ENCODE assay signal across 16 mouse cellular contexts in genomic region chr8:117338678-117339077, GRCm38 (mm10).
A peak's percentile ranks its signal among the peaks of the same experiment; 100 is the strongest.
DNase-seq lines count a peak whose midpoint lies in the region; ATAC-seq and TF ChIP-seq lines count a peak whose summit lies in the region.
"Had no signal": no experiment of that assay in that cellular context is flagged by ENCODE, and none has a peak within 500 bp of the region (broad histone marks: within the 10 kb centered on the region; RNA-seq: fewer than 3 reads in every experiment).

No protein-coding gene starts in this region.

- H3K4me1 ChIP-seq in forebrain, embryonic 13.5 days = peaks cover 49% of the 10 kb centered on the region
- peaks cover 19% of the 10 kb centered on the region for H3K4me1 ChIP-seq in forebrain, embryonic 14.5 days (ENCODE audit: control insufficient read depth, insufficient read depth, low read length)
- H3K4me1 ChIP-seq in lung, embryonic 14.5 days (ENCODE audit: insufficient read depth) = peaks cover 43% of the 10 kb centered on the region
- peaks cover 97% of the 10 kb centered on the region for H3K4me1 ChIP-seq in liver, embryonic 13.5 days (replicated peaks)
- peaks cover 47% of the 10 kb centered on the region for H3K4me1 ChIP-seq in heart, embryonic 11.5 days (ENCODE audit: control insufficient read depth, insufficient read depth, low read length)

- ATAC-seq in forebrain, embryonic 13.5 days = no peak
- no peak for ATAC-seq in forebrain, embryonic 14.5 days
- no peak for ATAC-seq in lung, embryonic 14.5 days (ENCODE audit: insufficient read depth)
- no peak for ATAC-seq in liver, embryonic 13.5 days (ENCODE audit: low read depth)
- no peak for ATAC-seq in heart, embryonic 11.5 days (replicated peaks; ENCODE audit: insufficient number of reproducible peaks, low FRiP score, low TSS enrichment)
- ATAC-seq: midbrain, embryonic 15.5 days; Patski had no signal

- no peak overlapping the region for H3K4me3 ChIP-seq in forebrain, embryonic 13.5 days
- no peak overlapping the region for H3K4me3 ChIP-seq in forebrain, embryonic 14.5 days (ENCODE audit: low read depth, low read length)
- H3K4me3 ChIP-seq in lung, embryonic 14.5 days (ENCODE audit: low read depth, low read length) = no peak overlapping the region
- H3K4me3 ChIP-seq in liver, embryonic 13.5 days (replicated peaks) = no peak overlapping the region
- no peak overlapping the region for H3K4me3 ChIP-seq in heart, embryonic 11.5 days (ENCODE audit: low read depth, low read length)
- H3K4me3 ChIP-seq: embryonic facial prominence, embryonic 13.5 days; heart, embryonic 15.5 days; hindbrain, embryonic 12.5 days; midbrain, embryonic 15.5 days had no signal

- no peak overlapping the region for H3K4me2 ChIP-seq in forebrain, embryonic 13.5 days
- no peak overlapping the region for H3K4me2 ChIP-seq in forebrain, embryonic 14.5 days (ENCODE audit: low read length)
- peak overlapping the region; percentile 40; the same call in 1 of the 2 replicates for H3K4me2 ChIP-seq in lung, embryonic 14.5 days
- H3K4me2 ChIP-seq in liver, embryonic 13.5 days = peak overlapping the region; percentile 52; the same call in 1 of the 2 replicates
- H3K4me2 ChIP-seq in heart, embryonic 11.5 days = no peak overlapping the region
- H3K4me2 ChIP-seq: hindbrain, embryonic 12.5 days; midbrain, embryonic 15.5 days had no signal

- H3K27ac ChIP-seq in forebrain, embryonic 13.5 days = 0 out of 2 replicates have a peak overlapping the region, but pooled peaks have one; percentile 2
- no peak overlapping the region for H3K27ac ChIP-seq in forebrain, embryonic 14.5 days (ENCODE audit: low read depth, low read length)
- H3K27ac ChIP-seq in lung, embryonic 14.5 days (ENCODE audit: low read depth) = no peak overlapping the region
- H3K27ac ChIP-seq in liver, embryonic 13.5 days = peak overlapping the region; percentile 68
- no peak overlapping the region for H3K27ac ChIP-seq in heart, embryonic 11.5 days (ENCODE audit: low read depth, low read length)
- H3K27ac ChIP-seq: embryonic facial prominence, embryonic 13.5 days; heart, embryonic 15.5 days; hindbrain, embryonic 12.5 days; midbrain, embryonic 15.5 days had no signal

- DNase-seq in forebrain, embryonic 14.5 days (ENCODE audit: low spot score) = no peak
- DNase-seq in lung, embryonic 14.5 days = no peak
- no peak for DNase-seq in lung, postnatal 4 days
- no peak for DNase-seq in liver, embryonic 13.5 days
- no peak for DNase-seq in urinary bladder, postnatal 4 days (ENCODE audit: low spot score in 2 of 2)
- DNase-seq in heart, postnatal 14 days = no peak
- DNase-seq: layer of hippocampus, adult 9-11 months; right cerebral cortex, postnatal 14 days; thymus, adult 2 months had no signal

- intact Hi-C loops in heart, postnatal 14 days (cut with DNase I) = no loop called here

- H3K27me3 ChIP-seq in forebrain, embryonic 13.5 days = no peaks in the 10 kb centered on the region
- H3K27me3 ChIP-seq in forebrain, embryonic 14.5 days (replicated peaks; ENCODE audit: control insufficient read depth, insufficient read depth, low read length) = no peaks in the 10 kb centered on the region
- H3K27me3 ChIP-seq in lung, embryonic 14.5 days (ENCODE audit: insufficient read depth, low read length) = no peaks in the 10 kb centered on the region
- no peaks in the 10 kb centered on the region for H3K27me3 ChIP-seq in liver, embryonic 13.5 days
- no peaks in the 10 kb centered on the region for H3K27me3 ChIP-seq in heart, embryonic 11.5 days (ENCODE audit: control insufficient read depth, insufficient read depth, low read length)
- H3K27me3 ChIP-seq: embryonic facial prominence, embryonic 13.5 days; heart, embryonic 15.5 days; hindbrain, embryonic 12.5 days; midbrain, embryonic 15.5 days; Patski had no signal

- H3K9ac ChIP-seq in forebrain, embryonic 13.5 days = no peak overlapping the region
- H3K9ac ChIP-seq in forebrain, embryonic 14.5 days (ENCODE audit: low read length) = no peak overlapping the region
- no peak overlapping the region for H3K9ac ChIP-seq in lung, embryonic 14.5 days
- no peak overlapping the region for H3K9ac ChIP-seq in liver, embryonic 13.5 days
- H3K9ac ChIP-seq in heart, embryonic 11.5 days (ENCODE audit: low read depth, low read length) = no peak overlapping the region
- H3K9ac ChIP-seq: embryonic facial prominence, embryonic 13.5 days; heart, embryonic 15.5 days; hindbrain, embryonic 12.5 days; midbrain, embryonic 15.5 days had no signal

- H3K9me3 ChIP-seq in forebrain, embryonic 13.5 days (replicated peaks) = no peaks in the 10 kb centered on the region
- no peaks in the 10 kb centered on the region for H3K9me3 ChIP-seq in forebrain, embryonic 14.5 days (replicated peaks; ENCODE audit: control insufficient read depth, low read length)
- H3K9me3 ChIP-seq in lung, embryonic 14.5 days (ENCODE audit: low read depth, low read length) = no peaks in the 10 kb centered on the region
- no peaks in the 10 kb centered on the region for H3K9me3 ChIP-seq in liver, embryonic 13.5 days (replicated peaks)
- no peaks in the 10 kb centered on the region for H3K9me3 ChIP-seq in heart, embryonic 11.5 days (replicated peaks; ENCODE audit: control insufficient read depth, low read length)
- H3K9me3 ChIP-seq: embryonic facial prominence, embryonic 13.5 days; heart, embryonic 15.5 days; hindbrain, embryonic 12.5 days; midbrain, embryonic 15.5 days had no signal

- TF ChIP-seq CTCF in lung, embryonic 14.5 days (IDR thresholded peaks at IDR 0.05; ENCODE audit: low read depth) = no peak

- H3K36me3 ChIP-seq in forebrain, embryonic 13.5 days (ENCODE audit: poor library complexity, severe bottlenecking) = no peaks in the 10 kb centered on the region
- H3K36me3 ChIP-seq in forebrain, embryonic 14.5 days (ENCODE audit: control insufficient read depth, insufficient read depth, low read length) = no peaks in the 10 kb centered on the region
- H3K36me3 ChIP-seq in lung, embryonic 14.5 days (ENCODE audit: insufficient read depth) = no peaks in the 10 kb centered on the region
- H3K36me3 ChIP-seq in liver, embryonic 13.5 days = no peaks in the 10 kb centered on the region
- H3K36me3 ChIP-seq in heart, embryonic 11.5 days (ENCODE audit: control insufficient read depth, insufficient read depth, low read length) = no peaks in the 10 kb centered on the region
- H3K36me3 ChIP-seq: embryonic facial prominence, embryonic 13.5 days; heart, embryonic 15.5 days; hindbrain, embryonic 12.5 days; midbrain, embryonic 15.5 days had no signal

- 67% methylated on average over 2 of the region's 2 CpGs for WGBS in forebrain, embryonic 13.5 days
- WGBS in forebrain, embryonic 14.5 days = 82% methylated on average over 2 of the region's 2 CpGs
- 54% methylated on average over 2 of the region's 2 CpGs for WGBS in lung, embryonic 14.5 days
- 28% methylated on average over 2 of the region's 2 CpGs for WGBS in liver, embryonic 13.5 days (ENCODE audit: insufficient replicate concordance)
- 66% methylated on average over 2 of the region's 2 CpGs for WGBS in heart, embryonic 11.5 days (ENCODE audit: insufficient replicate concordance)

Comparison
In these comparisons a context has a peak if more than half of its experiments do, and no peak if none do; other contexts are left out.
1. H3K27ac ChIP-seq: peak in forebrain, embryonic 13.5 days (single experiment) and liver, embryonic 13.5 days (single experiment); none in forebrain, embryonic 14.5 days (single experiment), lung, embryonic 14.5 days (single experiment) and heart, embryonic 11.5 days (single experiment).
2. H3K4me2 ChIP-seq: peak in lung, embryonic 14.5 days (single experiment) and liver, embryonic 13.5 days (single experiment); none in forebrain, embryonic 13.5 days (single experiment), forebrain, embryonic 14.5 days (single experiment) and heart, embryonic 11.5 days (single experiment).